Mouse (Mus musculus) spleen, adult 2 months (tissue): Measurements from ENCODE around the gene Brf1. TPM values are rescaled to one million over a fixed set of nuclear protein-coding genes. Genes with fewer than 3 reads are reported as not detected.

Experiments used
- DNase-seq, 2 experiments: peaks; one replicate each; pipeline versions ENCODE4 v3.0.0 to v3.0.0-alpha.2; 2012 to 2021; ENCODE audit warnings: low spot score in 2 of 2, low read depth in 1 of 2
- H3K27ac ChIP-seq: fragments of 200-500 bp; 2 replicates; pipeline ENCODE4 v1.5.1; 2012; ENCODE audit warnings: low read length, inconsistent platforms; ENCODE audit not compliant: insufficient read depth
- H3K27me3 ChIP-seq: fragments of 200-500 bp; 2 replicates; pipeline ENCODE4 v1.6.1; 2012; ENCODE audit warnings: mild to moderate bottlenecking, moderate library complexity, low read length, inconsistent platforms; ENCODE audit not compliant: control insufficient read depth, insufficient read depth
- H3K36me3 ChIP-seq: fragments of 200-500 bp; 2 replicates; pipeline ENCODE4 v1.6.1; 2012; ENCODE audit warnings: mild to moderate bottlenecking, low read length, inconsistent platforms; ENCODE audit not compliant: control insufficient read depth, insufficient read depth
- H3K4me1 ChIP-seq: fragments of 200-500 bp; 2 replicates; pipeline ENCODE4 v1.6.1; 2011; ENCODE audit warnings: inconsistent platforms; ENCODE audit not compliant: control insufficient read depth, insufficient read depth, insufficient read length
- H3K4me3 ChIP-seq: fragments of 200-500 bp; 2 replicates; pipeline ENCODE4 v1.5.1; 2011; ENCODE audit warnings: mild to moderate bottlenecking, inconsistent platforms; ENCODE audit not compliant: insufficient read depth, insufficient read length; ENCODE audit errors: extremely low read depth
- CTCF ChIP-seq: fragments of 200-500 bp; IDR thresholded peaks from 2 replicates; pipeline ENCODE4 v1.5.1; 2011; ENCODE audit warnings: mild to moderate bottlenecking, inconsistent platforms; ENCODE audit not compliant: insufficient read depth, insufficient read length, insufficient replicate concordance; ENCODE audit errors: extremely low read depth
- POLR2A ChIP-seq: fragments of 200-500 bp; IDR thresholded peaks from 2 replicates; pipeline ENCODE4 v1.6.1; 2011; ENCODE audit warnings: low read depth, low read length, inconsistent platforms
- WGBS: fragments of 180-500 bp; shearing (Covaris S2); methylation state at CpG from one replicate; pipeline ENCODE4 v1.1.7; 2018; 5-methylcytosine and 5-hydroxymethylcytosine counted together
- polyA plus RNA-seq: library from polyadenylated mRNA; depleted of rRNA; stranded (reverse); fragments of >200 nt; gene quantifications from 2 replicates; pipeline ENCODE4 v1.2.3, GENCODE M21; 2012

Gene Brf1
- polyA plus RNA-seq, 1 experiment: 127 TPM

GRCm38 (mm10) chr12:112921518-112921917, 79.0 kb downstream of the Brf1 start:
- DNase-seq: no peak
- WGBS: 83% methylated on average over 12 of the region's 12 CpGs
- Histone ChIP-seq H3K36me3 (no peaks in the 10 kb centered on the region), H3K4me1 (no peaks in the 10 kb centered on the region), H3K27me3 (no peaks in the 10 kb centered on the region), H3K4me3 (no peak overlapping the region), H3K27ac (no peak overlapping the region)
- TF ChIP-seq CTCF (no peak), POLR2A (no peak)

- H3K36me3 ChIP-seq: no peaks in the 10 kb centered on the region
- no peaks in the 10 kb centered on the region for H3K27me3 ChIP-seq
- TF ChIP-seq POLR2A: no peak
- no peak for TF ChIP-seq CTCF
- no peak for DNase-seq
- H3K4me1 ChIP-seq: peaks cover 7% of the 10 kb centered on the region; the same call in 1 of the 2 replicates
- no peak overlapping the region for H3K27ac ChIP-seq
- 14% methylated on average over 8 of the region's 8 CpGs for WGBS
- no peak overlapping the region for H3K4me3 ChIP-seq
These were observed 82.6 kb downstream of the Brf1 start for GRCm38 (mm10) chr12:112917906-112918305.

- Histone ChIP-seq H3K4me3 (no peak overlapping the region), H3K36me3 (no peaks in the 10 kb centered on the region), H3K27ac (no peak overlapping the region), H3K4me1 (peaks cover 7% of the 10 kb centered on the region; the same call in 1 of the 2 replicates), H3K27me3 (no peaks in the 10 kb centered on the region)
- 19% methylated on average over 11 of the region's 11 CpGs for WGBS
- TF ChIP-seq CTCF: no peak
- no peak for TF ChIP-seq POLR2A
- DNase-seq: no peak
These were observed 83.0 kb downstream of the Brf1 start for GRCm38 (mm10) chr12:112917486-112917885.

- DNase-seq: no peak
- Histone ChIP-seq H3K36me3 (no peaks in the 10 kb centered on the region), H3K27ac (no peak overlapping the region), H3K27me3 (no peaks in the 10 kb centered on the region), H3K4me1 (peaks cover 7% of the 10 kb centered on the region; the same call in 1 of the 2 replicates), H3K4me3 (no peak overlapping the region)
- 76% methylated on average over 16 of the region's 16 CpGs for WGBS
- no peak for TF ChIP-seq POLR2A
- no peak for TF ChIP-seq CTCF
These were observed 83.7 kb downstream of the Brf1 start for GRCm38 (mm10) chr12:112916698-112917400.

GRCm38 (mm10) chr12:112915587-112915986, 84.9 kb downstream of the Brf1 start:
- DNase-seq: no peak
- Histone ChIP-seq H3K27ac (no peak overlapping the region), H3K4me3 (no peak overlapping the region), H3K36me3 (no peaks in the 10 kb centered on the region), H3K27me3 (no peaks in the 10 kb centered on the region), H3K4me1 (peaks cover 7% of the 10 kb centered on the region; the same call in 1 of the 2 replicates)
- no peak for TF ChIP-seq POLR2A
- no peak for TF ChIP-seq CTCF
- WGBS: 72% methylated on average over 13 of the region's 13 CpGs

- Histone ChIP-seq H3K4me1 (peaks cover 7% of the 10 kb centered on the region; the same call in 1 of the 2 replicates), H3K36me3 (no peaks in the 10 kb centered on the region), H3K4me3 (no peak overlapping the region), H3K27ac (no peak overlapping the region), H3K27me3 (no peaks in the 10 kb centered on the region)
- WGBS: 23% methylated on average over 11 of the region's 11 CpGs
- DNase-seq: no peak
- TF ChIP-seq POLR2A: no peak
- TF ChIP-seq CTCF: no peak
These were observed 86.0 kb downstream of the Brf1 start for GRCm38 (mm10) chr12:112914527-112914926.

GRCm38 (mm10) chr12:112912951-112913745, 87.4 kb downstream of the Brf1 start:
- H3K4me1 ChIP-seq: peaks cover 7% of the 10 kb centered on the region; the same call in 1 of the 2 replicates
- WGBS: 91% methylated on average over 28 of the region's 28 CpGs
- no peaks in the 10 kb centered on the region for H3K36me3 ChIP-seq
- no peak overlapping the region for H3K27ac ChIP-seq
- no peak for DNase-seq
- H3K27me3 ChIP-seq: no peaks in the 10 kb centered on the region
- TF ChIP-seq CTCF (no peak), POLR2A (no peak)
- no peak overlapping the region for H3K4me3 ChIP-seq
